Mouse (Mus musculus) stomach, postnatal 0 days (tissue): ENCODE measurements around the gene Mgll.

Experiments used
- CTCF ChIP-seq: IDR thresholded peaks from 2 replicates; pipeline ENCODE4 v1.5.1; 2016; ENCODE audit warnings: antibody characterized with exemption, low read depth, mild to moderate bottlenecking, moderate library complexity
- EP300 ChIP-seq: optimal IDR thresholded peaks from 2 replicates; pipeline ENCODE3; 2016; ENCODE audit warnings: antibody characterized with exemption

- TF ChIP-seq CTCF (no peak), EP300 (no peak)
These were observed 90.8 kb downstream of the Mgll start for GRCm38 (mm10) chr6:88815036-88815435.
